18 mouse cellular contexts compared by ENCODE assay signal in the genomic region with DNA sequence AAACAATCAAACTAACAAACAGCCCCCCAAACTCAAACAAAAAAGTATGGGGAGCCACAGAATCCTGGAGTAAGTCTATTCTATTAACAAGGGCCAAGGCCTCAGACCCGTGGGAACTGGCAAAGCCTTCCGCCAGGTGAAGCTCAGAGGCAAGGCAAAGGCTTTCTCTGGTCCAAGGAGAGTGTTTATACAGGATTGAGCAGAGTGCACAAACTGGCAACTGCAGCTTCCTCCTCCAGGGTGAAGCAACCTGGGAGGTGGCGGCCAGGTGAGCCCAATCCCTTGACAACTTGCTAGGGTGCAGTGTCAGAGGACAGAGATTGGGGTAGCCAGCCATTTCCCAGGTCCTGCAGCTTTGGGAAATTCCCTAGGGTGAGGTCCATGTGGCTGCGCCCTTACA.
"Had no signal": no experiment of that assay in that cellular context is flagged by ENCODE, and none has a peak within 500 bp of the region (broad histone marks: within the 10 kb centered on the region; RNA-seq: fewer than 3 reads in every experiment).

No protein-coding gene starts in this region.

- H3K36me3 ChIP-seq: stomach, embryonic 15.5 days had no signal

- H3K4me2 ChIP-seq: liver, embryonic 12.5 days; lung, embryonic 15.5 days; midbrain, embryonic 13.5 days; neural tube, embryonic 13.5 days; neural tube, embryonic 15.5 days; stomach, embryonic 15.5 days had no signal

- H3K9ac ChIP-seq: liver, embryonic 12.5 days; liver, embryonic 14.5 days; lung, embryonic 15.5 days; midbrain, embryonic 13.5 days; neural tube, embryonic 13.5 days; neural tube, embryonic 15.5 days; stomach, embryonic 15.5 days had no signal

- H3K4me3 ChIP-seq: liver, embryonic 12.5 days; lung, embryonic 15.5 days; midbrain, embryonic 10.5 days; midbrain, embryonic 13.5 days; myocyte; neural tube, embryonic 13.5 days; neural tube, embryonic 15.5 days; stomach, embryonic 15.5 days had no signal

- DNase-seq: retina, postnatal 1 day; right cerebral cortex, adult 18-20 months; right cerebral cortex, postnatal 25 days; right cerebral cortex, postnatal 4 days; thymus, adult 2 months; thymus, postnatal 25 days had no signal

- ATAC-seq: liver, embryonic 12.5 days; lung, postnatal 0 days; midbrain, embryonic 13.5 days; midbrain, embryonic 16.5 days had no signal

- H3K27ac ChIP-seq: liver, embryonic 12.5 days; liver, embryonic 14.5 days; lung, embryonic 15.5 days; midbrain, embryonic 10.5 days; midbrain, embryonic 13.5 days; neural tube, embryonic 13.5 days; neural tube, embryonic 15.5 days; stomach, embryonic 15.5 days; stomach, postnatal 0 days had no signal

- H3K9me3 ChIP-seq: lung, embryonic 15.5 days; midbrain, embryonic 13.5 days; neural tube, embryonic 15.5 days; stomach, embryonic 15.5 days had no signal

- H3K27me3 ChIP-seq: liver, embryonic 12.5 days; lung, embryonic 15.5 days; neural tube, embryonic 15.5 days; stomach, embryonic 15.5 days had no signal
